Mouse (Mus musculus): ENCODE results near the gene Ubash3b. TPM values are rescaled to one million over a fixed set of nuclear protein-coding genes. Genes with fewer than 3 reads are reported as not detected.
A peak's percentile ranks its signal among the peaks of the same experiment; 100 is the strongest.

Gene Ubash3b
- polyA plus RNA-seq, 1 experiment: 39.3 TPM

DNA sequence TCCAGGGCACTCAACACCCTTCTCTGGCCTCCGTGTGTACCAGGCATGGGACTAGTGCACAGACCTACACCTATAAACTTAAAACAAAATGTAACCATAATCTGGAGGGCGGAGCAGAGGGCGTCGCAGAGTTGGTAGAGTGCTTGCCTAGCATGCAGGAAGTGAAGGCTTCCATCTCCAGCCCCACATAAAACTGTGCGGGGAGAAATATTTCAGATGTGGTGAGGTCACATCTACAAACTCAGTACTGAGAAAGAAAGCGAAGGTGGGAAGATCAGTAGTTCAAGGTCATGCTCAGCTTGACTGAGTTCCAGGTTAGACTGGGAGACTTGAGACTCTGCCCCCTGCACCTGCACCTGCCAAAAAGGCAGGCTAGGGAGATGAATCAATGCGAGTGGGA lies 113.3 kb downstream of the Ubash3b start:
- Histone ChIP-seq H3K27ac (ENCODE audit: insufficient read depth, low read length) (no peak overlapping the region), H3K27me3 (ENCODE audit: control insufficient read depth, insufficient read depth, low read length) (no peaks in the 10 kb centered on the region), H3K4me3 (replicated peaks; ENCODE audit: insufficient read depth, low read depth, low read length) (no peak overlapping the region), H3K4me1 (ENCODE audit: control insufficient read depth, insufficient read depth, low read length) (peaks cover 29% of the 10 kb centered on the region)
- no peak for TF ChIP-seq POLR2A (IDR thresholded peaks at IDR 0.05; ENCODE audit: borderline replicate concordance, insufficient read depth, low read length)
- TF ChIP-seq CTCF (IDR thresholded peaks at IDR 0.05; ENCODE audit: borderline replicate concordance, insufficient read depth, low read depth, low read length): no peak
- WGBS: 96% methylated on average over 7 of the region's 7 CpGs
- no peak for DNase-seq

DNA sequence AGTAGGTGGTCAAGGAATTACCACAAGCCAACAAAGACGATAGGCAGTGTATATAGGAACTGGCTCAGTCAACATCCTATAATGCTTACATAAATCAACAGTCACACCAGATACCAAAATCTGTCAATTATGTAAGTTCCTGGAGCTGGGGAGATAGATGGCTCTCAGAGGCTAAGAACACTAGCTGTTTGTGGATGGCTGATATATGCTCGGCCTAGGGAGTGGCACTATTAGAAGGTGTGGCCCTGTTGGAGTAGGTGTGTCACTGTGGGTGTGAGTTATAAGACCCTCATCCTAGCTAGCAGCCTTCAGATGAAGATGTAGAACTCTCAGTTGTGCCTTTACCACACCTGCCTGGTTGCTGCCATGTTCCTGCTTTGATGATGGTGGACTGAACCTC lies 113.8 kb downstream of the Ubash3b start:
- Histone ChIP-seq H3K4me1 (ENCODE audit: control insufficient read depth, insufficient read depth, low read length) (peaks cover 27% of the 10 kb centered on the region), H3K27me3 (ENCODE audit: control insufficient read depth, insufficient read depth, low read length) (no peaks in the 10 kb centered on the region), H3K27ac (ENCODE audit: insufficient read depth, low read length) (no peak overlapping the region), H3K4me3 (replicated peaks; ENCODE audit: insufficient read depth, low read depth, low read length) (no peak overlapping the region)
- DNase-seq: no peak
- no peak for TF ChIP-seq CTCF (IDR thresholded peaks at IDR 0.05; ENCODE audit: borderline replicate concordance, insufficient read depth, low read depth, low read length)
- no peak for TF ChIP-seq POLR2A (IDR thresholded peaks at IDR 0.05; ENCODE audit: borderline replicate concordance, insufficient read depth, low read length)
- 86% methylated on average over 2 of the region's 2 CpGs for WGBS

GRCm38 (mm10) chr9:41044626-41045025 lies 116.9 kb downstream of the Ubash3b start:
- Histone ChIP-seq H3K4me1 (ENCODE audit: control insufficient read depth, insufficient read depth, low read length) (peaks cover 10% of the 10 kb centered on the region), H3K27me3 (ENCODE audit: control insufficient read depth, insufficient read depth, low read length) (no peaks in the 10 kb centered on the region), H3K27ac (ENCODE audit: insufficient read depth, low read length) (no peak overlapping the region; the same call in 1 of the 2 replicates), H3K4me3 (replicated peaks; ENCODE audit: insufficient read depth, low read depth, low read length) (no peak overlapping the region)
- TF ChIP-seq CTCF (IDR thresholded peaks at IDR 0.05; ENCODE audit: borderline replicate concordance, insufficient read depth, low read depth, low read length): peak; percentile 87
- TF ChIP-seq POLR2A (IDR thresholded peaks at IDR 0.05; ENCODE audit: borderline replicate concordance, insufficient read depth, low read length): no peak
- WGBS: 7% methylated on average over 3 of the region's 3 CpGs
- peak; percentile 91 to 93 for DNase-seq

- Histone ChIP-seq H3K4me3 (replicated peaks; ENCODE audit: insufficient read depth, low read depth, low read length) (no peak overlapping the region), H3K4me1 (ENCODE audit: control insufficient read depth, insufficient read depth, low read length) (peaks cover 10% of the 10 kb centered on the region)
- 15% methylated on average over 5 of the region's 5 CpGs for WGBS
Measured at GRCm38 (mm10) chr9:41043641-41044040, 117.9 kb downstream of the Ubash3b start.

DNA sequence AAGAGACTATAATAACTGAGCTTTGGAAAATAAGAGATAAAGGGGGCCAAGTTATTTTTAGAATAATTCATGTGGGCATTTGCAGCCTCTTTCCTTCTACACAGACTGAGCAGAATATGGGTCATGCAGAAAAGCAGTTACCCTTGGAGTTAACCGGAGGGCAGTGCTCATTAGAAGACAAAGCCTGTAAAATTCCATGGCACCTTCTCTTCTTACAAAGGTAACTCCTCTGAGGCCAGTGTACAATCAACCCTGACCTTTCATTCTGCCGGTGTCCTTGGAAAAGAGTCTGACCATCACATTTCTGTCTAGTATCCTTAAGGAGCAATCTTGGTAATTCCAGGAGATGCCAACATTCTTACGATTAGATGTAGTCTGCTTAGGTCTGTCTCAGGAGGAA lies 120.1 kb downstream of the Ubash3b start:
- no peak overlapping the region for H3K27ac ChIP-seq (ENCODE audit: insufficient read depth, low read length)
- peaks cover 10% of the 10 kb centered on the region for H3K4me1 ChIP-seq (ENCODE audit: control insufficient read depth, insufficient read depth, low read length)
- peak; percentile 25 to 56 for DNase-seq
- TF ChIP-seq CTCF (IDR thresholded peaks at IDR 0.05; ENCODE audit: borderline replicate concordance, insufficient read depth, low read depth, low read length) (no peak), POLR2A (IDR thresholded peaks at IDR 0.05; ENCODE audit: borderline replicate concordance, insufficient read depth, low read length) (no peak)
- no peak overlapping the region for H3K4me3 ChIP-seq (replicated peaks; ENCODE audit: insufficient read depth, low read depth, low read length)
- H3K27me3 ChIP-seq (ENCODE audit: control insufficient read depth, insufficient read depth, low read length): no peaks in the 10 kb centered on the region
- WGBS: 63% methylated on average over 3 of the region's 3 CpGs

More at GRCm38 (mm10) chr9:41043641-41044040, 117.9 kb downstream of the Ubash3b start:
- no peaks in the 10 kb centered on the region for H3K27me3 ChIP-seq (ENCODE audit: control insufficient read depth, insufficient read depth, low read length)
- peak; percentile 76 to 87 for DNase-seq
- TF ChIP-seq POLR2A (IDR thresholded peaks at IDR 0.05; ENCODE audit: borderline replicate concordance, insufficient read depth, low read length): no peak
- no peak for TF ChIP-seq CTCF (IDR thresholded peaks at IDR 0.05; ENCODE audit: borderline replicate concordance, insufficient read depth, low read depth, low read length)
- H3K27ac ChIP-seq (ENCODE audit: insufficient read depth, low read length): peak overlapping the region; percentile 83

DNA sequence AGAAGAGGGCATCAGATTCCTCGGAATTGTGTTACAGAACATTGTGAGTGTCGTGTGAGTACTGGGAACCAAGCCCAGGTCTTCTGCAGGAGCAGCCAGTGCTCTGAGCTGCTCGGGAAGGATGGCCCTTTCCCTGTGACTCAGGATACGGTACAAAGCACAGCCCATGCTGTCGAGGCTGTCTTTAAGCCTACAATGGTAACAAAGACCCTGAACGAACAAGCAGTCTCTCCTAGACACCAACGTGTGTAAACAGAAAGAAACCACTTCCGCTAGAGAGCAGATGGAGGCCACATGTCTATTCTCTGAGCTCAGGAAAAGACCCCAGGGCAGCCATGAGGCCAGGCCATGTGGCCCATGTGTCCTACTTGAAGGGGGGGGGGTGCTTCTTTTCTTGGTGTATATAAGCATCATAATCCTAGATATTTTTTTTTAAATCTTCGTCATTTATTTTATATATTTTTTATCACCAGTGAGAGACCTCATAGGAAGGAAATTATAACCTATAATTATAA lies 123.3 kb downstream of the Ubash3b start:
- Histone ChIP-seq H3K27me3 (ENCODE audit: control insufficient read depth, insufficient read depth, low read length) (no peaks in the 10 kb centered on the region), H3K4me3 (replicated peaks; ENCODE audit: insufficient read depth, low read depth, low read length) (no peak overlapping the region), H3K27ac (ENCODE audit: insufficient read depth, low read length) (no peak overlapping the region), H3K4me1 (ENCODE audit: control insufficient read depth, insufficient read depth, low read length) (peaks cover 3% of the 10 kb centered on the region; the same call in 1 of the 2 replicates)
- TF ChIP-seq POLR2A (IDR thresholded peaks at IDR 0.05; ENCODE audit: borderline replicate concordance, insufficient read depth, low read length) (no peak), CTCF (IDR thresholded peaks at IDR 0.05; ENCODE audit: borderline replicate concordance, insufficient read depth, low read depth, low read length) (no peak)
- DNase-seq: peak in 1 of 2 experiments; percentile 20
- WGBS: 69% methylated on average over 9 of the region's 9 CpGs

GRCm38 (mm10) chr9:41031590-41032489 lies 129.7 kb downstream of the Ubash3b start:
- DNase-seq: no peak
- no peak overlapping the region for H3K4me3 ChIP-seq (replicated peaks; ENCODE audit: insufficient read depth, low read depth, low read length)
- WGBS: 64% methylated on average over 18 of the region's 18 CpGs

More at GRCm38 (mm10) chr9:41031590-41032489, 129.7 kb downstream of the Ubash3b start:
- no peaks in the 10 kb centered on the region for H3K27me3 ChIP-seq (ENCODE audit: control insufficient read depth, insufficient read depth, low read length)
- H3K27ac ChIP-seq (ENCODE audit: insufficient read depth, low read length): no peak overlapping the region
- no peaks in the 10 kb centered on the region for H3K4me1 ChIP-seq (ENCODE audit: control insufficient read depth, insufficient read depth, low read length)
- TF ChIP-seq CTCF (IDR thresholded peaks at IDR 0.05; ENCODE audit: borderline replicate concordance, insufficient read depth, low read depth, low read length) (no peak), POLR2A (IDR thresholded peaks at IDR 0.05; ENCODE audit: borderline replicate concordance, insufficient read depth, low read length) (no peak)
